Mouse (Mus musculus) frontal cortex, postnatal 10 days (tissue): ENCODE data around the gene Olfr30.
"Not testable (repeated sequence)": the region's sequence is repeated elsewhere in the genome, so short reads cannot be mapped to it uniquely, and the experiment has no call there.

Source experiments
- DNase-seq, 2 experiments: peaks; one replicate each; pipeline ENCODE4 v3.0.0; 2022; ENCODE audit warnings: low spot score in 2 of 2, mixed read lengths in 1 of 2

Gene Olfr30

DNA sequence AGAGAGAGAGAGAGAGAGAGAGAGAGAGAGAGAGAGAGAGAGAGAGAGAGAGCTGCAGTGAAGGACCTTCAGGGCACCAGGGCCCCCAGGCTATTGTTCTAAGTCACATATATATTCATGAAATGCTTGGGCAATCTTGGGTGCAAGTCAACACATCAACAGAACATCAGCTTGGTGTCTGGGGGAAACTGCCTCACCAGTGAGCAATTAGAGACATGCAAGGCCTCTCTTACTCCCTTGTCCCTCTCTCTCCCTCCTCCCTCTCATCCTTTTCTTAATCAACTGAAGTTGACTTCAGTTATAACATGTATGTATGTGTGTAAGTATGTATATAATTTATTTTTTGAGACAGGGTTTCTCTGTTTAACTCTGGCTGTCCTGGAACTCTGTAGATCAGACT lies at the start of gene Olfr30:
TSS of gene Olfr30 (minus strand) at position 101 of the 400 bp plus-strand sequence.
- no peak for DNase-seq

DNA sequence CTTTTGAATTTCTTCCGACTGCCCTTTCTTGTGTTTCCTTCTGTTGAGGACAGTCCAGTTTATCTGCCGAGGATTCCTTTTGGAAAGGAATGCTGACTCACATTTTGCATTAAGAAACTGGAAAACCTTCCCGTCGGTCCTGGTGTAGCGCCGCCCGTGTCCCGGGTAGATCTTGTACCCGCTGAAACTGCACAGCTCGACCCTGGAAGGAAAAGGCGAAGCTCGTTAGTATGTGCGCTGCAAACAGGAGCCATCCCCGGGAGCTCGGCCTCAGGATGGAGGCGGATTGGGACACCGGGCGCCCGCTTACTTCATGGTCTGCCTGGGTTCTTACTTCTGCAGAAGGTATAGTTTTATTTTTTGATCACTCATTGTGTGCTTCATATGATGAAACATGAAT lies 47.0 kb upstream of the Olfr30 start:
- not testable (repeated sequence) for DNase-seq

DNA sequence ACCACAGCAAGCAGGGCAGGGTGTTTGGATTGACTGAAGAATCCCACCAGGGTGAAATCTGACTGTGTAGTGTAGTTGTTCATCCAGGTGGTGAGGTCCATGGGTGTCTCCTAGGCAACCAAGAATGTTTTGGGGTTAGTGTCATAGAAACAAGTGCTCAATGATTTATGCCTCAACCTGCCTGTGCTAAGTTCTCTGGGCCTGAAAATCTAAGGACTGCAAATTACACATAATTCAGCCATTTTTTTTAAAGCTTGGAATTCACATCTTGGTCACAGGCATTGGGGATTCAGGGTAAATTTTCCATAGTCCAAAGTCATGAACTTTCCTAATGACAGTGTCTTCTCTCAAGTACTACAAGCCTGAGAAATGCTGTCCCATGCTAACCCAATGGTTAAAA lies 40.4 kb upstream of the Olfr30 start, which contains the start of gene Olfr331:
TSS of gene Olfr331 (minus strand) at position 101 of the 400 bp plus-strand sequence.
- not testable (repeated sequence) for DNase-seq

DNA sequence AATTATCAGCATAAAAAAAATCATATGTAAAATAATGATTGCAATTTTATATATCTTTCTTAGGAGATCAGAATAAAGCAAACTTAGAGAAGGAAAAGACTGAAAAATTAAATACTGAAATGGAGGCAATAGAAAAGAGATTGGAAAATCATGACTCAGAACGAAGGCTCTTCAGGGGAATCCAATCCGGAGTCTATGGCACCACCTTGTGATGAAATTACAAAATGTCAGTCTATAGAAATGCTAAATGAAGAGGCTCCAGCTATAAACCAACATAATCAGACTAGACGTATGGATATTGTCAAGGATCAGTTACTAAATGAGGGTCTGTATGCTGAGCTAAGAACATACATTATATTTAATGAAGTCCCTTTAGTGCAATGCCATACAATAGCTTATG lies 37.2 kb upstream of the Olfr30 start:
- no peak for DNase-seq

DNA sequence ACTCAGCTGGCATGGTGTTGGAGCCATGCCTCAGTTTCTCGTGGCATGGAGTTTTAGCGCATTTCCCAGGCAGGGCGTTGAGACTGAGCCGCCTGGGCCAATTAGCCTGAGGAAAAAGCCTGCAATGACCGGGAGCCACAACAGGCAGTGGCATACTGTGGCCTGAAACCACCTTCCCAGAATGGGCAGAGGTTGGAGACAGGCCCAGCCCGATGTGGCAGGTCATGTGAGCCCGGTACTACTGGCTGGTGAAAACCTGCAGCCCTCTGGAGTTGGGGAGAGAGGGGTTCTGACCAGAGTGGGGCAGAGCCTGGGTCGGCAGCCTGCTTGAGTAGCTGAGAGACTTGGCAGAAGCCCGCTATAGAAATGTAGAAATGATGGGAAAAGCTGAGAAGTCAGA lies 36.7 kb upstream of the Olfr30 start:
- no peak for DNase-seq

DNA sequence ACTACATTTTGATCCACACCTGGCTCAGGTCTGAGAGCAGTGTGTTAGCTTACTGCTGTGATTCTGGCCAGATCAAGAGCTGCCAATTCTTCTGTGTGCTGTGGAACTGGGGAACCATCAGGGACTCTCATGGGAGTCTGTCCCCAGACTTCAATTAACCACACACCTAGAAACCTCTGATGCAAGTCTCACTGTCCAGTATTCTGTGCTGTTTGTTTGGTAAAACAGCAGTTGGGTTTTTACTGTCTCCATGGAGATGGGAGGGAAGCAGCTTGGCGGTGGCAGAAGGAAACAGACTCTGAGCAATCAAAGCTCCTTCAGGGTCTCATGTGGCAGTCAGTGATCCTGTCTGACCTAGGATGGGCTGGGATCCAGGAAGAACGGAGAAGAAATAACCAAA lies 30.4 kb upstream of the Olfr30 start, which contains the start of gene Olfr332:
TSS of gene Olfr332 (minus strand) at position 101 of the 400 bp plus-strand sequence.
- no peak for DNase-seq

DNA sequence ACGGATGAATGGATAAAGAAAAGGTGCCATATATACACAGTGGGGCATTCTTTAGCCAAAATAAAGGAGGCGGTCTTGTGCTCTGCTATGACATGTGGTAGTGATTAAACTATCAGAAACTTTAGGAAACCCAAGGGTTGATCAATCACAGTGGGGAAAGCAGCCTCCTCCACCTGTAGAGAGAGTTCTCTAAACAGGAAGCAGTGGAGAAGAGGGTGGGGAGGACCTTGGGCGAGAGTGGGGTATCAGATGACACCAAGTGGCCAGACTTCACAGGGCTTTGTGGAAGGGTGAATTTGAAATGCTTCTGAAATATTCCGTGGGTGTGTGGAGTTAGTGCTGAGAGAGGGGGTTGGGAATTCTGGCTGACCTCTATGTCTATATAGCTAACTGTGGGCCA lies 8.5 kb downstream of the Olfr30 start:
- no peak for DNase-seq

DNA sequence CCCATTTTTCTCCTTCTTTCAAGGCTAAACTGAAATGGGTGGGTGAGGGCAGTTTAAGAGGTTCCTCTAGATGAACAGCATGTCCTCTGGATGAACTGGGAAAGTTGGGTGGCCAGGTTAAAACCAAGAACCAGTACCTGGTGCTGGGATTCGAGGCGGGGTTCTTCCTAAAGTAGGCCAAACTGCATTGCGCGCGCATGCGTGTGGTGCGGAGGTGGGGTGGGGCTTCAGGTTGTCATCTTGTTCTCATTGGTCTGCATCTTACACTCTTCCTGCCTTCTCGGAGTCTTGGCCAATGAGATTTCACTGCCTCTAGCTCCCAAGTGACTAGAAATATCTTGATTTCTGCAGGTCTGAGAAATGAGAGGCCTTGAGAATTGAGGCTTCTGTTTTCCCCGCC lies 9.3 kb downstream of the Olfr30 start, which contains the start of gene Lypd9:
TSS of gene Lypd9 (minus strand) at position 165 of the 400 bp plus-strand sequence.
- DNase-seq = no peak

DNA sequence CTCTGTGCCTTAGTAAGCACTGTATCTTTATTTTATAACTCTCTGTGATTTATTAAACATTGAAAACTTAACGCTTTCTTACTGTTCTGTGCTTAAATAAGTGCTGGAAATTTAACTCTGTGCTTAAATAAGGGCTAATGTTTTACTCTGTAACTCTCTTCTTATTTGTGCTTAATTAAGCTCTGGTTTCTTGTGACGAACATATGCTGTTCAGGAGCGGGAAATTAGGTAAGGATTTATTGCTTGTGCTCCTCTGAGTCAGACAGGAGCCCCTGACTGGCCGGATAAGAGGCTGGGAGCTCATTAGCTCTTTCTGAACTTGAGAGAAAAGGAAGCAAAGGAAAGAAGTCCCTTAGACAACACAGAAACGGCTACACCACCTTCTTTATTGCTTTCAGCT lies 24.2 kb downstream of the Olfr30 start:
- DNase-seq = no peak

DNA sequence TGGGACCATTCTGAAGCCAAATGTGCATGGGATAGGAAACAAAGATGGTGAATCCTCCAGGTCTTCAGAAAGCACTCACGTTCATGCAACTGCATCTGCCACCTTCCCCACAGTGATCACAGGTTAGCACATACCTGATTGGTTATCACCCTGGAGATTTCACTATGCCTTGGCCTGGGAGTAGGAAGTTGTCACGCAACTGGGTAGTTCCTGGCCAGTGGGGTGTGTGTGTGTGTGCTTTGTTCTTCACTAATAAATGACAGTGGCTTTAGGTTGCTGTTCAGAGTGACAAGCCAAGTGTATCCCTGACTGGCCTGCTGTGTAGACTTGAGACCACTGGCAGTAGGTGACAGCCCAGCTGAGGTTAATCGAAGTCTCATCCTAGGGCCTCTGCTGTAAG lies 29.8 kb downstream of the Olfr30 start, which contains the start of gene Gm12253:
TSS of gene Gm12253 (plus strand) at position 301 of the 400 bp plus-strand sequence.
- no peak for DNase-seq

DNA sequence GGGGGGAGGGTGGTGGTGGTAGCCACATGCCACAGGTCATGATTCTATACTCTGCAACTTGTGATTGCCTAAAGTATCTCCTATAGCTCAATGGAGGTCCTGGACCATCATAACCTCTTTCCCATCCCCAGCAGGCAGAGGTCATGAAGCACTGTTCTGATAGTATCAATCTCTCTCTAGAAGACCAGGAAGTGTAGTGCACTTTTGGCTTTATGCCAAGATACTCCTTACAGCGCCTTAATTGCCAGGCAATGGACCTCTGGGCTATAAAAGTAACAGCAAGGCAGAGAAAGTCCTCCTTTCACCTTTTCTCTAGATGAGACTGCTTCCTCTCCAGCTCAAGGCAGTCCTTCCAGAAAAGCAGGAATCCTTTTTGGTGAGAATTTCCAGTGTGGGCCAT lies 41.3 kb downstream of the Olfr30 start, which contains the start of gene 1810065E05Rik:
TSS of gene 1810065E05Rik (plus strand) at position 297 of the 400 bp plus-strand sequence.
- DNase-seq = no peak

DNA sequence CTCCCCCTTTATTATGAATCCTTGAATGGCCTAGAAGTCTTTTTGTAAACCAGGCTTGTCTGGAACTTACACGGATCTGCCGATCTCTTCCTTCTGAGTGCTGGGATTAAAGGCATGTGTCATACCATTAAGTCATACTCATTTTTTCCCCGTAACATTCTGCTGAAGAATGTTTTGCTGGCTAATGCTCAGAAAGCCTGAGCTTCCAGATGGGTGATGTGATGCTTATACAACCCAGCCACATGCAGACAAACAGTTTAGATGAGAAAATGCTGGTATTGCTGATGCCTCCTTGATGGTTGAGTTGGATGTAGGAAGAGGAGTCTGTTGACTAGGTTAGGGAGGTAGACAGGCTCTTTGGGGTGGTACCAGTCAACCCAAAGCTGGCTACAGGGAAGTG lies 43.7 kb downstream of the Olfr30 start:
- DNase-seq = no peak

DNA sequence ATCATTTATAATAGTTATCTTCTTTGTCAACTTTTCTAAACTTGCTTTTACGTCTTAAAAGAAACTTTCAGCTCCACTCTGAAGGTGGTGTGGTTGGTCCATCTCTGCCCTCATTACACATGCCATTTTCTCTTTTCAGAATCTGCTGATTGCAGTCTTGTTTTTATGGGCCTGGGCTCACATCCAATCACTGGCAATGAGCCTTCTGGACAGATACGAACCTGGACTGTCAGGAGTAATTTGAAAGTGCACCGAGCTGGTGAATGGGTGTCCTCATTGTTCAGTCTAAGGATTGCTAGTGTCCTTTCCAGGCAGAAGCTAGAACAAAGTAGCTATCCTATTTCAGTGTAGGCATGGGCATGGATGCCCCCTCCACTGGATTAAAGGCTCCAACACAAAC lies 54.0 kb downstream of the Olfr30 start:
- no peak for DNase-seq
